Mouse (Mus musculus) right cerebral cortex, postnatal 10 days (tissue): ENCODE measurements around the gene Gapvd1.
"Not testable (repeated sequence)": the region's sequence is repeated elsewhere in the genome, so short reads cannot be mapped to it uniquely, and the experiment has no call there.

ENCODE experiments used
- DNase-seq, 2 experiments: peaks; one replicate each; pipeline ENCODE4 v3.0.0; 2021; ENCODE audit warnings: low spot score in 2 of 2

The Gapvd1 gene

DNA sequence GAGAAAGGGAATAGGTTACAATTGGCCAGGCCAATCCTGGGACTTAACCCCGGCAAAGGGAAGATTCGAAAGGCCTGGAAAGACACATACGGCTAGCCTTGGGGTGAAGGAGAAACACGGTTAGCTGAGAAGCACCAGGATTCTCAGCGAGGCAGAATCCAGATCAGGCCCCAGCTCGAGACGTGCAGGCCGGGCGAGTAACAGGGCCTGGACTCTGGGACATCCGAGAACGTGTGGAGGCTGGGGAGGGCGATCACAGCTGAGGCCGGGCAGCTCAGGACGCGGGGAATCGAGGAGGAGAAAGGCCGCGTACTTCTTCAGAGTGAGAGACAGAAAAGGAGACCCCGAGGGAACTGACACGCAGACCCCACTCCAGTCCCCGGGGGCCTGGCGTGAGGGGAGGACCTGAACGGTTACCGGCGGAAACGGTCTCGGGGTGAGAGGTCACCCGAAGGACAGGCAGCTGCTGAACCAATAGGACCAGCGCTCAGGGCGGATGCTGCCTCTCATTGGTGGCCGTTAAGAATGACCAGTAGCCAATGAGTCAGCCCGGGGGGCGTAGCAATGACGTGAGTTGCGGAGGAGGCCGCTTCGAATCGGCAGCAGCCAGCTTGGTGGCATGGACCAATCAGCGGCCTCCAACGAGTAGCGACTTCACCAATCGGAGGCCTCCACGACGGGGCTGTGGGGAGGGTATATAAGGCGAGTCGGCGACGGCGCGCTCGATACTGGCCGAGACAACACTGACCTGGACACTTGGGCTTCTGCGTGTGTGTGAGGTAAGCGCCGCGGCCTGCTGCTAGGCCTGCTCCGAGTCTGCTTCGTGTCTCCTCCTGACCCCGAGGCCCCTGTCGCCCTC, 16.6 kb upstream of the Gapvd1 start, which contains the start of gene Hspa5:
Gene Hspa5 (plus strand): TSS at position 603 of the 859 bp plus-strand sequence.
- DNase-seq, result peak; percentile 100

GRCm38 (mm10) chr2:34770951-34771350, 15.9 kb upstream of the Gapvd1 start:
- no peak for DNase-seq

DNA sequence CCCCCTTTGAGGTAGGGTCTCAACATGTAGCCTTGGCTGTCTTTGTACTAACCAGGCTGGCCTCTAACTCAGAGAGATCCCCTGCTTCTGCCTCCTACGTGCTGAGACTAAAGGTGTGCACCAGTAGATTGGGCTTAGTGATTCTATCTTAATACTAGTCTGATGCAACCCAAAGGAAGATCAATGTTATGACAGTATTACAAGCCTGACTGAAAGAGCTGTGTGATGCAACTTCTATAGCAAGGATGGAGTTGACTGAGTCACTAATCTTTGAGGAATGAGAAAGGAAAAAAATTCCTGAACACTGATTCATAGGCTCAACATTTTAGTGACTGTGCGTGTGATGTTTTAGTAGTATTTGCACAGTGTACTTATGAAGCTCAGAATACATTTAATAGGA, 15.0 kb upstream of the Gapvd1 start:
- DNase-seq, result no peak

- no peak for DNase-seq
These were observed 9.8 kb upstream of the Gapvd1 start for GRCm38 (mm10) chr2:34764801-34765200.

DNA sequence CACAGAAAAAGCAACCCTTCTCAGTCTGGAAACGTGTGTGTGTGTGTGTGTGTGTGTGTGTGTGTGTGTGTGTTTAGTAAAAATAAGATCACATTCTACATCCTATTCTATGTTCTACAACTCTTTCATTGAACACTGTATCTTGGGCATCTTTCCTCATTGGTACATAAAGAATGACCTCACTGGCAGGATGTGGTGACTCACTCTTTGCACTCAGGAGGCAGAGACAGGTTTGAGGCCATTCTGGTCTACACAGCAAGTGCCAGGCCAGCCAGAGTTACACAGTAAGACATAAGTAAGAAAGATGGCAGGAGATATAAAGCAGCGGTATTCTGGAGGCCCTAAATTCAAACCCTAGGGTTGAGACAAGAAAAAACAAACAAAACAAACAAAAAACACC, 7.8 kb upstream of the Gapvd1 start:
- DNase-seq, result no peak

DNA sequence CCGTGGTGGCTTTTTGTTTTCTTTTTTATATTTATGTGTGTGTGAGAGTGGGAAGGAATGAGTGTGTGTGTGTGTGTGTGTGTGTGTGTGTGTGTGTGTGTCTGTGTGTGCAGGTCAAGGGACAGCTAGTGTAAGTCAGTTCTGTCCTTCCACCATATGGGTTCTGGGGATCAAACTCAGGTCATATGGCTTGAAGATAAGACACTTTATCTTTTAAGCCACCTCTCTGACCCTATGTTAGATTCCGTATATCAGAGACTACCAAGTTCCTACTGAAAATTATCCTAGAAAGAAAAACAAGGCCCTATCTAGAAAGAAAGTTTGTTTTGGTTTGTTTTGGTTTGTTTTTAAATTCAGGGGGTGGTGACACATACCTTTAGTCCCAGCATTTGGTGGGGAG, 7.1 kb upstream of the Gapvd1 start:
- no peak for DNase-seq

DNA sequence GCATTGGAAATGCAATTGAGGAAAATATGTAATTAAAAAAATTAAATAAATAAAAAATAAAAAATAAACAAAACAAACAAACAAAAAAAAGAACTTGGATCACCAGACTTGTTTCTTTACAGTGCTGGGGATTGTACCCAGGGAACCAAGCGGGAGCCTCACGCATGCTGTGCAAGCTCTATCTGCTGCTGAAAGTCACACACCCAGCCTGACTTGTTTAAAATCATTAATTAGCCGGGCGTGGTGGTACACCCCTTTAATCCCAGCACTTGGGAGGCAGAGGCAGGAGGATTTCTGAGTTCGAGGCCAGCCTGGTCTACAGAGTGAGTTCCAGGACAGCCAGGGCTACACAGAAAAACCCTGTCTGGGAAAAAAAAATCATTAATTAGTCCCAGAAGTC, 6.2 kb upstream of the Gapvd1 start:
- DNase-seq, result not testable (repeated sequence)

DNA sequence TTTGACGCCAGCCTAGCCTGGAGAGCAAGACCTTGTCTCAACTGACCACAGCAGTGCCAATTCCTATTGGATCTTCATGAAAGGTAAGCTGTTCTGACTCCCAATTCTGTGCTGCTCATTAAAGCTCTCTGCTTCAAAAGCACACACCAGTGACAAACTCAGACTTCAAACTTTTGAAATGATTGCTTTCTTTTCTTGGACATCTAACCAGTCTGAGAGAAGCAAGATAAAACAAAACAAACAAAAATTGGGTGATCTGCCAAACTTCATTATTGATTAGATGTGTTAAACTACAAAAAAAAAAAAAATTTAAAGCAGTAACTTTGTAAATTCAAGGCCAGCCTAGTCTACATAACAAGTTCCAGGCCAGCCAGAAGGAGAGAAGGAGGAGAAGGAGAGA, 2.3 kb upstream of the Gapvd1 start:
- DNase-seq, result no peak

- DNase-seq, result peak; percentile 87 to 91
These were observed 1.1 kb downstream of the Gapvd1 start for GRCm38 (mm10) chr2:34753811-34754550.

GRCm38 (mm10) chr2:34750245-34750644, 4.8 kb downstream of the Gapvd1 start:
- DNase-seq, result no peak

DNA sequence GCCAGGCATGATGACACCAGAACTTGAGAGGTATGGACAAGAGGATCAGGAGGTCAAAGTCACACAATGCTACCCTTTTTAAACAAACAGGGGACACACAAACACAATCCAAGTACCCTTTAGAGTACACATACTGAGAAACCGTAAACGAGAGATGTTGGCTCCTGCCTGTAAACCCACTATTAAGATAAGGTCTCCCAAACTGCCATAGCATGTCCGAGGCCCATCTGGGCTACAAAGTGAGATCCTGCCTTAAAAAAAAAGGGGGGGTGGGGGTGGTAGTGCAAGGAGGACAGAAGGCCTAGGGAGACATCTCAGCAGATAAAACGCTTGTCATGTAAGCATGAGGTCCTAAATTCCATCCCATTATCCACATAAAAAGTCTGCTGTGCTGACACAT, 6.6 kb downstream of the Gapvd1 start:
- DNase-seq, result no peak

DNA sequence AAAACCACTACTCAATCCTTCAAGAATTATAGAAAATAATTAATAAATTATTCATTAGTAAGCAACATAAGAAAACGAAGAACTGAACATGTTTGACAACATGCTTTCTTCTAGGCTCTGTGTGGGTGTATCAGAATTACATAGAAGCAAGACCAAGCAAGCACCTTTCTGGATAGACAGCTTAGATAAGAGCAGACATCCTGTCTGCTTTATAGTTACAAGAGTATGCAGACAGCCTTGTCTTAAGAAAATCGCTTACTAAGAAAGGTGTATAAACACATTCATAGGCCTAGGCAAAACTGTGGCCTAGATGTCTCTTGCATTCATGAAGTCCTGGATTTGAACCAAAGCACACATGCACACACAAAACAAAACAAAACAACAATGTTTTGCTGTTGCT, 9.4 kb downstream of the Gapvd1 start:
- DNase-seq, result no peak

- DNase-seq, result no peak
These were observed 10.6 kb downstream of the Gapvd1 start for GRCm38 (mm10) chr2:34744476-34744875.

DNA sequence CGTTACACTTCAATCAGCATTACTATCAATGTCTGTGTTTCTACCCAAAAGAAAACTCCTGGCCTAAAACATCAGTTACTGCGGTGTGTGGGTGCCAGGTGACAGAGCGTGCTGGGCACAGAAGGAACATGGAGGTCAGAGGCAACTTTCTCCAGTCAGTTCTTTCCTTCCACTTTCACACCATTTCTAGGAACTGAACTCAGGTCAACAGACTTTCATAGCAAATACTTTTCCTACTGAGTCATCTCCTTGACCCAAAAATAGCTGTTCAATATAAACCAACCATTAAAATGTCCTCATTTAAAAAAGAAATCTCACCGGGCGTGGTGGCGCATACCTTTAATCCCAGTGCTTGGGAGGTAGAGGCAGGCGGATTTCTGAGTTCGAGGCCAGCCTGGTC, 12.4 kb downstream of the Gapvd1 start:
- no peak for DNase-seq

DNA sequence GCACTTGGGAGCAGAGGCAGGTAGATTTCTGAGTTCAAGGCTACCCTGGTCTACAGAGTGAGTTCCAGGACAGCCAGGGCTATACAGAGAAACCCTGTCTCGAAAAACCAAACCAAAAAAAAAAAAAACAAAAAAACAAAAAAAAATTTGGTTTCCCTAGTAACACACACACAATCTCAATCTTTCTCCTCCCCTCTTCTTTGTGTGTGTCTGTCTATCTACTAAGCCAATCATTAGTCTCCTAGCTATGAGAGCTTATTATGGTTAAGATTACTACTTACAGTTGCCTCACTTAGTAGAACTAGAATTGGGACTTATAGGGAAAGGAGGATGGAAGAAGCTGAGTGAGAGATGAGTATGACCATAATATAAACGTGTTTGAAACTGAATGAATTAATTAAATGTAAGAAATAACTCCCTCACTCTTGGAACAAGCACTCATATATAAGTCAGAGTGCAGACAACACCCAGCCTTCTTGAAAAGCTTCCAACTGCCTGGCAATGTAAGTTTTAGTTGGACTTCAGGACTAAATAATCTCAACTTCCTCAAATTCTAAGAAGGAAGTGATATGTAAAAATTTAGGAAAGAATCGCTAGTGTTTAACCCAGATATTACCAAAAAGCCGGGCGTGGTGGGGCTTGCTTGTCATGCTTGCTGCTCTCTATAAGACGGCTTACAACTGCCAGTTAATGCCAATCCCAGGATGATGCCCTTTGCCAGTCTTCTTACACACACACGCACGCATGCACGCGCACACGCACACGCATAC, 13.5 kb downstream of the Gapvd1 start:
- no peak for DNase-seq

DNA sequence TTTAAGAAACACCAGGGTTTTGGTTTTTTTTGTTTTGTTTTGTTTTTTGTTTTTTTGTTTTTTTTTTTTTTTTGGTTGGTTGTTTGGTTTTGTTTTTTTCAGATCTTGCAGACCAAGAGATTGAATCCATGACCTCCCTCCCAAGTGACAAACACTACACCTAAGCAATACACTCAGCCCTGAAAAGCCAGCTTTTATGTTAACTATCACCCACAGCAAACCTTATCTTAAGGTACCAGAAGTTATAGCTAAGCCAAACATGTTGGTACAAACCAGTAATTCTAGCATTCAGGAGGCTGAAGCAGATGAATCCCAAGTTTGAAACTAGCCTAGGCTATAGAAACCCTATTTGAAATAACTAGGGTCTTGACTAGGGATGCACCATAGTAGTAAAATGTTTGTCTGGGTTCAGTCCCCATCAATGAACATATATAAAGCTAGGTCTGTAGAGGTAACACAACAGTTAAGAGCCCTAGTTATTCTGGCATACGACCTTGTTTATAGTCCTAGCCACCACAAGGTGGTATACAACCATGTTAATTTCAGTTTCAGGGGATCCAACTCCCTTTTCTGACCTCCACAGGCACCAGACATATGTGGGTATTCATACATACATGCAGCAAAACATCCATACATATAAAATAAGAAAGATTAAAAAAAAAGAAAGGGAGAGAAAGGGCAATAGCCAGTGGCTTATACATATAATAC, 15.2 kb downstream of the Gapvd1 start:
- DNase-seq, result no peak

DNA sequence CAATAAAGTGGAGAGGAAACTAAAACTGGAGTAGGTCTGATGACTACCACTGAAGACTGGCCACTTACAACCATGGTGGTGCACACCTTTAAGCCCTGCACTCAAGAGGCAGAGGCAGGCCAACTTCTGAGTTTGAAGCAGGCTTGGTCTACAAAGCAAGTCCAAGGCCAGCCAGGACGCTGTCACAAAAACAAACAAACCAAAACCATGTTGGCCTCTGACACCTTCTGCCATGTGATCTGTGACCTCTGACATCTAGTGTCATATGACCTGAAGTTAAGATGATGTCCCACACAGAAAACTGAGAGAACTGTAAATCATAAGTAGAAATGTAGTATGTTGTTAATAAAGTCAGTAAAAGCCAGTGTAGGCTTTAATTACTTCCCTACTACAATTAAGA, 17.1 kb downstream of the Gapvd1 start:
- no peak for DNase-seq

DNA sequence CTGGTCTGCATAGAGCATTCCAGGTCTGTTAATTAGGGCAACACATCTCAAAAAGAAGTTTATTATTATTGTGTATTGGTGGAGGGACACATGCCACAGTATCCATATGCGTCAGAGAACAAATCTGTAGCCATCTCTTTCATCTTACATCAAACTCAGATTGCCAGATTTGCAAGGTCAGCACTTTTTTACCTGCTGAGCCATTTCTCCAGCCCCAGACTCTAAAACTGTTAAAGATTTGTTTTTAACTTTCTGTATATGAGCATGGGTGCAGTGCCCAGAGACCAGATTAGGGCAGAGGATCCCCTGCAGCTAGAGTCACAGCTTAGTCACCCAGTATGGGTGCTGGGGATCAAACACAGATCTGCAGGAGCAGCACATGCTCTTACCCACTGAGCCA, 18.4 kb downstream of the Gapvd1 start:
- DNase-seq, result no peak

- no peak for DNase-seq
These were observed 27.8 kb downstream of the Gapvd1 start for GRCm38 (mm10) chr2:34727045-34727728.

DNA sequence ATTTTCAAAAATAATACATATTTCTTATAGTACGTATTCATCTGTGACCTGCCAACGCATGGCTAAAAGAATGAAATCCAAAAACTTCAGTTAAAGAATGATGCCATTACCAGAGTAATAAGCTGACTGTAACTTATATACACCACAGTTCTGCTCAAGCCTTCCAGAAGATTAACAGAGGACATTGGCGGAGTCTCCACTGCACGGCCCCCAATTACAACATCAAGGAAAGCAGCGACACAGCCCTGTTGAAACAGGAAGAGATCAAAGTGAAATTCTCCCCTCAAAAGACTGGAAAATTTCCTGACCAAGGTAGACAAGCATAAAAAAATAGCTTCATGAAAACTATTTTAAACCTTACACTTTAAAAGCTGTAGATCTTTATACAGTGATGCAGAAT, 29.8 kb downstream of the Gapvd1 start:
- DNase-seq, result no peak

- no peak for DNase-seq
These were observed 36.8 kb downstream of the Gapvd1 start for GRCm38 (mm10) chr2:34718196-34718595.
